Mouse (Mus musculus) megakaryocyte-erythroid progenitor cell, adult 5-6 weeks (primary cell): ENCODE data around the gene Gna13. TPM values are rescaled to one million over a fixed set of nuclear protein-coding genes. Genes with fewer than 3 reads are reported as not detected.

ENCODE experiments used
- ATAC-seq: replicated peaks from 2 replicates; pipeline ENCODE4 v1.8.0; 2016; ENCODE audit warnings: mild to moderate bottlenecking, inconsistent platforms; ENCODE audit not compliant: severe bottlenecking, poor library complexity, low FRiP score, low TSS enrichment
- total RNA-seq, 2 experiments: library from RNA; stranded (forward) in 1 of 2; stranded (reverse) in 1 of 2; fragments of 200-1000, 215-1000 nt in 1 of 2; fragments of >200 nt in 1 of 2; fragmentation: Nextera tagmentation in 1 of 2; gene quantifications; 2 replicates each; pipeline ENCODE4 v1.2.3; 2014 to 2017

Gna13 gene
- total RNA-seq, 2 experiments from 2014 or later: 34.0 to 36.7 TPM

- ATAC-seq: no peak
These were observed 54.2 kb downstream of the Gna13 start for GRCm38 (mm10) chr11:109416709-109417420.

DNA sequence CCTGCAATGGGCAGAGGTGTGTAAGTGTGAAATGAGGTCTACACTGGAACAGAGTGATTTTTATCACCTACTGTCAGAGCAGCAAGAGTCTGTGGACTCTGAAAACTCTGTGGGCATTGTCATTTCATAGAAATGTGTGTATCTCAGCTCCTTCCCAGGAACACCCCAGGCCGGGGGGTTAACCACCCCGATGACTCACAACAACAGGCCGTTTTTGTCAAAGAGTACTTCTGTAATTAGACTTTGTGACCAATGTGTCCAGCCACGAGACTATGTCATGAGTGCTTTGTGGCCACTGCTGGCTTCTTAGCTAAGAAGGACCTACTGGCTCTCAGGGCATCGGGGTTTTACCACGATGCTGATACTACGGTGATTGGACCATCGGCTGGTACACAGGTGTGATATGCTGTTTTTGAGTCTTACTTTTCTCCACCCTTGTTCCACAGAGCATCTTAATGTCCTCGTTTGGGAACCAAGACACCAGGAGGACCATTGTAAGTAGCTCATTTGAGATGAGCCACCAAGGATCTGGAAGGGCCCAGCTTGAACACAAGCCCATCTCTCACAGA is 54.9 kb downstream of the Gna13 start:
- ATAC-seq: no peak

DNA sequence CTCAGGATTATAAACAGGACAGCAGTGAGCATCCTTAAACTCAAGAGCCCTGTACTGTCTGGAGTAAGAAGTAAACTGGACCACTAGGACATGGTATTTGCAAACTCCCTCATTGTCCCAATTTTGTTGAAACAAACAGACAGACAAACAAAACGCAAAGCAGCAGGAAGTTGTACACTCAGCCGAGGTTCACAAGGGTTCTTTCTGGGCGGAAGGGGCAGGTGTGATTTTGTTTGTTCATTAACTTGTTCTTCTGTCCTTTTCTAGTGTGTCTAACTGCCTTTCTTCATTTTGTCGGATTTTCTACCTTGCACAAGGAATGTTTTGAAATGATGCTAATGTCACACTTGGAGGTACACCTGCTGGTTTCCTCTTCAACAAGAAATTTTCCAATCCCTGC is 56.8 kb downstream of the Gna13 start:
- ATAC-seq: no peak

DNA sequence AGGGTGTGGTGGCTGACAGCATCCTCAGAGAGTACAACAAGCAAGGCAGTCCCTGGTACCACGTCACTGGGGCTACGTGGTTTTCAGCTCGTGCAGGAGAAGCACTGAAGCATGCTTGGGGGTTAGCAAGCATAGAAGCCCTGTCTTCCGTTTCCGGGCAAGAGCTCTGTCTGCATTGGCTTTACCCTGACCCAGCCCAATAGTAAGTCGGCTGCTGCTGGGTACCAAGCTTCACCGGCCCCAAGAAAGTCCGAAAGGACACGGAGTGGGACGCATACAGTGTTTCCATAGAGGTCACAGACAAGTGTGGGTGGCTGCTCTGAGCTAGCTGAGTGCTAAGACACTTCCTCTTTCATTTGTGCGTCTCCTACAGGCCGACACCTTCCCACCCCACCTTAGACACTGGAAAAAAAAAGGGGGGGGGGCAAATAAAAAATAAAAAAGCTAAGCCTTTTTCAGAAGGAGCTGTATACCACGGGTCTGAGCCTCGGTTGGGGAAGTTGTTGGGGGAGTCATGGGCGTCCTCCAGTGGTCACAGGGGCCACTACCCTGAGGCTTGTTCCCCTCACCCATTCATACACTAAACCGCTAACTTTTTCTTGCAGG is 57.4 kb downstream of the Gna13 start:
- peak; percentile 46 for ATAC-seq

DNA sequence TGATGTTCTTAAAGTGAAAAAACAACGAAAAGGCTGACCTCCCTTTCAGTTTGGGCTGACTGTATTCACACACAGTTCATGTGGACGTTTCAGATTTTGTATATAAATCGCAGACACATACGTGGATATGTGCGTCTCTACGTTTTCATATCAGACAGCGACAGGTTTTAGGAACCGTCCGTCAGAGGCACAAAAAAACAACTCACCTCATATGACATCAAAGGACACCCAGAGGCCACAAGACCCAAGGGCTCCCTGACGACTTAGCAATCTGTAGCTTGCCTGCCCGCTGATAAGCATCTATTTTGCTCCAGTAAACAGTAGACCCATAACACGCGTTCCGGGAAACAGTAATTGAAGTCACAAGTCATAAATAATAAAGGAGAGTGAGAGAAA is 57.9 kb downstream of the Gna13 start:
- peak; percentile 43 for ATAC-seq

- ATAC-seq: no peak
These were observed 58.6 kb downstream of the Gna13 start for GRCm38 (mm10) chr11:109421205-109421604.

GRCm38 (mm10) chr11:109422263-109422662 is 59.6 kb downstream of the Gna13 start:
- no peak for ATAC-seq

- ATAC-seq: no peak
These were observed 60.7 kb downstream of the Gna13 start for GRCm38 (mm10) chr11:109423294-109423693.

DNA sequence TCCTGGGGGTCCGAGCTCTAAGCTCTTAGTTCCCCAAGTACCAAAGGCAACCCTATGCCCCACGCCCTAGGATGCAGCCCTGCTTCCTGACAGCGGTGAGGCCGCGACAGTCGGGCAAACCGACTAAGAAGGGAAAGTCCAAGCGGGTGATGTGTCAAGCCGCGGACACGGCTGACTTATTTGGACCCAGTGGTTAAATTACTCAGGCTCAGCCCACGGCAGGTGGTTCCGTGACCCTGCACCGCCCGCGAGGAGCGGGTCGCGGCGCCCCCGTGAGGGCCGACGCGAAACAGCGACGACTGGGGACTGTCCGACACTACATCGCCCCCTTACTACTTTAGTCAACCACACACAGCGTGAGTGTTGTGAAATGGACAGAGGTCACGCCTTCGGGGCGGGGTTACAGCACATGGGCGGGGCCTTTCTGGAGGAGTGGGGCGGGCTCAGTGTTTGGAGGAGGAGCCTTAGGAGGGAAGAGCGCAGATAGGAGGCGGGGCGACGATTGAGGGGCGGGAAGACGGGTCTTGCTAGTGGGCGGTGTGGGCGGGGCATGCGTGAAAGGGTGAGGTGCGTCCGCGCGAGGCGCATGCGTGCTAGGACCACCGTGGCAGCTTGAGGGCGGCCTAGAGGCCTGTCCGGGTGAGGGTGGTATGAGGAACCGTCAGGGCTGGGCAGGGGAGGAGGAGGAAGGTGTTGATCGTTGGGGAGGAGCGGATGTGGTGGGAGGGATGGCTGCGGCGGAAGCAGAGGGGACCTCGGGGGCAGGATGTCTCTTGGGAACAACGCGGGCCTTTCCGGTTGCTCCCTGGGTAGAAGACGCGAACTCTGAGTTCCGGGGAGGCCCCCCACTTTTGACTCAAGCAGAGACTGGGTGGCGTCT is 63.0 kb downstream of the Gna13 start, which contains the start of gene Amz2:
TSS of gene Amz2 (plus strand) at position 555 of the 880 bp plus-strand sequence.
- peak; percentile 88 for ATAC-seq

DNA sequence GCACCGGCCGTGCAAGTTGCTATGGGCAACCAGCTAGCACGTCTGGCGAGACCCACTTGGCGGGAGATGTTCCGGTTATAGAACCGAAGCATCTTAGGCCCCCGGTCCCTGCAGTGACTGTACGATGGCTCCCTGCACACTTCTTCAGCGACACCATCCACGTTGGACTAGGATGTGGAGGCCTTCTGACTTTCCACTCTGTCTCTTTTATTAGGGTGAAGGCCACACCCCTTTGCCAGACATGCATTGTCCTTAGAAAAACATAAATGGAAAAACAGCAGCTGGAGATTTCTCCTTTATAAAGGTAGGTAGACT is 63.6 kb downstream of the Gna13 start:
- no peak for ATAC-seq

DNA sequence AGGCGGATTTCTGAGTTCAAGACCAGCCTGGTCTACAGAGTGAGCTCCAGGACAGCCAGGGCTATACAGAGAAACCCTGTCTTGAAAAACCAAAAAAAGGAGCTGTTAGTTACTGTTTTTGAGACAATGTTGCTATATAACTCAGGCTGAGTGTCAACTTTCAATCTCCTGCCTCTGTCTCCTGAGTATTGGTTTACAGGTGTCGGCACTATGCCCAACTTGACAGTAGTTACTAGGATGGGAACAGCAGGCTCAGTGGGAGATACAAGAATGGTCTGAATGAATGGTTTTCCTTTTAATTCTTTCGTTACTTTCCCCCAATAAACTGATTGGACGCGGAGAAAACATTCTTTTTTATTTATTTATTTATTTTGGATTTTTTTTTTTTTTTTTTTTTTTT is 64.7 kb downstream of the Gna13 start:
- no peak for ATAC-seq

DNA sequence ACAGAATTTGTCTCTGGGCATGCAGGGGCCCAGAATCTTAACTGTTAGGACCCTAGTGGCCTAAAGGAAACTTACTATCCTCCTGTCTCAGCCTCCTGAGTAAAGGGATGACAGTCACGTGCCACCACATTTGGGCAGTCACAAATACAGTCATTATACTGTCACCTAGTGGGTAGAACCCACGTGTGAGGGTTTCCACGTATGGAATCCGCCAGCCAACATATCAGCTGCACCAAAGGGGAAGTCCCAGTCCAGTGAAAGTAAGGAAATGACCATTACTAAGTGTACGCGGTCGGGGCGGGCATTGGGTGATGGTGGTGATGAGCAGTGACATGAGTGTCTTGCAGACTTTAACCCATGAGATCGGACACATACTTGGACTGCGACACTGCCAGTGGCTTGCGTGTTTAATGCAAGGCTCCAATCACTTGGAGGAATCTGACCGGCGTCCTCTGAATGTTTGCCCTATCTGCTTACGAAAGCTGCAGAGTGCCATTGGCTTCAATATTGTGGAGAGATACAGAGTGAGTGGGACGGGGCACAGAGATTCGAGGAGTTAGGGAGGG is 71.7 kb downstream of the Gna13 start:
- ATAC-seq: no peak

DNA sequence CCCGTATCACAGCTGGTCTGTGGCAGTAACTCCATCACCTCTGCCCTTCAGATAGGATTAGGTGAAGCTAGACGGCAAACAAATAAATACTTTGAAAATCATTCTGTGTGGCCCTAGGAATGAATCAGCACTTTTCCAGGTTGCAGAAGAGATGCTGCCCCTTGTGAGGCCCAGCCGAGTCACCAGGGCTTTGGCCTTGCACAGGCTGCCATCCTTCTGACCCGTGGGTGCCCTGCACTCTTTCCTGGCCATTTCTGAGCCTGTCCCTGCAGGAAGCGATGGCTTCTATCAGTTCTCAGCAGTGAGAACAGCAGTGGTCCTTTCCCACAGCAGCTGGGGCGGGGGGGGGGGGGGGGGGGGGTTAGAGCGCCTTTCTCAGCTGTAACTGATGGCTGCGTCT is 74.3 kb downstream of the Gna13 start:
- no peak for ATAC-seq

GRCm38 (mm10) chr11:109439209-109439608 is 76.6 kb downstream of the Gna13 start:
- no peak for ATAC-seq

GRCm38 (mm10) chr11:109439829-109440340 is 77.3 kb downstream of the Gna13 start:
- ATAC-seq: peak; percentile 70

DNA sequence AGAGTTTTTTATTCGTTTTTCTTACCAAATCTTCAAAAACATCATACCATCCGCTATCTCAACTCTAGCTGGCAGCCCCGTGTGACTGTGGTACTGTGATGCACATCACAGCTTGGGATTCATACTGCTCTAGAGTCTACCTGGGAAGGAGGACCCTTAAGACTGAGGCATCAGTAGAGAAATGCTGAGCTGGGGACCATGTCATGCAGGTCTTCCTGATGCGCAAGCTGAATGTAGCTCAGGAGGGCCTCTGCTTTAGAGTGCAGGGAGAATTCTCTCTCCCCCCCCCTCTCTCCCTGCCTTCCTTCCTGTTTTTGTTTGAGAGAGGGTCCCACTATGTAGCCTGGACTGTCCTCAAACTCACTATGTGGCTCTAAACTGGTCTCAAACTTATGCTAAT is 78.0 kb downstream of the Gna13 start:
- no peak for ATAC-seq

- ATAC-seq: peak; percentile 64
These were observed 78.5 kb downstream of the Gna13 start for GRCm38 (mm10) chr11:109441119-109441518.

- ATAC-seq: no peak
These were observed 79.6 kb downstream of the Gna13 start for GRCm38 (mm10) chr11:109442166-109442730.
